Comparison of ENCODE assay signal across 8 mouse cellular contexts in the genomic region with DNA sequence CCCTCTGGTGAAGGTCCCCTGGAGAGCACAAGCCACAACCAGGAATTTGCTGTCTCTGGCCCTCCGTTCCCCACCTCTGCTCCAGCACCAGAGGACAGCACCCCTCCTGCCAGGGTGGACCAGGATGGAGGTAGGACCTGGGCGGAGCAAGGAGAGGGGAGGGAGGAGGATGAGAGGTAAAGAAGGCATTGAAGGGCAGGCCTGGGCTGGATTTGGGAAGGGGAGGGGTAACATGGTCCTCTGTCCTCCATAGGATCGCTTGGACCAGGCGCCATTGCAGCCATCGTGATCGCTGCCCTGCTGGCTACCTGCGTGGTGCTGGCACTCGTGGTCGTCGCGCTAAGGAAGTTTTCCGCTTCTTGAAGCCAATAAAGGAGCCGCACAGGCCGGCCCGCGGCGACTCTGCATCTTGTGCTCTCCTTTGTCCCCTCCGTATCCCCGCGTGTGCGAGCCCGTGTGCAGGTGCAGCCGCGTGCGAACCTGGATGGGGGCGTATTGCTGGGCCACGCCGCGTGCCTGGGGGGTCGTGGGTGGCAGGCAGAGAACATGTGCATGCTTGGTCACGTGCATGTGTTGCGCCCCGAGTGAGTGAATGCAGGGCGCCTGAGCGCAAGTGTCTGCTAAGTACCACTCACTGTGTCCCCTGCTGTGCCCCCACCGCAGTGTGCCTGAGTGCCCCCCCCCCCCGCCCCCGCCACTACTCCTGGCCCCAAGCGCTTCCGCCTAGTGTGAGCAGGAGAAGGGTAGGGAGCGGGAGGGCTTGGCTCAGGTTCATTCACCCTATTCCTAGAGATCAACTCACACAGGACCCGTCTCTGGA. TPM values are rescaled to one million over a fixed set of nuclear protein-coding genes. Genes with fewer than 3 reads are reported as not detected.
A peak's percentile ranks its signal among the peaks of the same experiment; 100 is the strongest.
DNase-seq lines count a peak whose midpoint lies in the region; ATAC-seq lines count a peak whose summit lies in the region.

No protein-coding gene starts in this region.

- peak overlapping the region; percentile 68 for H3K9ac ChIP-seq in heart, embryonic 13.5 days
- peak overlapping the region; percentile 59 for H3K9ac ChIP-seq in limb, embryonic 13.5 days
- H3K9ac ChIP-seq in stomach, embryonic 15.5 days, result no peak overlapping the region

- H3K27me3 ChIP-seq in heart, embryonic 13.5 days (replicated peaks), result peaks cover 64% of the 10 kb centered on the region
- H3K27me3 ChIP-seq in hindbrain, embryonic 10.5 days (ENCODE audit: insufficient read depth, poor library complexity, severe bottlenecking), result peaks cover 45% of the 10 kb centered on the region
- peaks cover 45% of the 10 kb centered on the region for H3K27me3 ChIP-seq in limb, embryonic 13.5 days
- H3K27me3 ChIP-seq in stomach, embryonic 15.5 days (replicated peaks), result peaks cover 29% of the 10 kb centered on the region

- peaks cover 8% of the 10 kb centered on the region for H3K4me1 ChIP-seq in heart, embryonic 13.5 days
- peaks cover 13% of the 10 kb centered on the region for H3K4me1 ChIP-seq in hindbrain, embryonic 10.5 days (replicated peaks)
- peaks cover 13% of the 10 kb centered on the region for H3K4me1 ChIP-seq in limb, embryonic 13.5 days
- no peaks in the 10 kb centered on the region for H3K4me1 ChIP-seq in stomach, embryonic 15.5 days

- H3K9me3 ChIP-seq in heart, embryonic 13.5 days, result no peaks in the 10 kb centered on the region
- H3K9me3 ChIP-seq in hindbrain, embryonic 10.5 days, result no peaks in the 10 kb centered on the region
- no peaks in the 10 kb centered on the region for H3K9me3 ChIP-seq in limb, embryonic 13.5 days
- no peaks in the 10 kb centered on the region for H3K9me3 ChIP-seq in stomach, embryonic 15.5 days

- no peak for ATAC-seq in heart, embryonic 13.5 days (ENCODE audit: extremely low read depth, insufficient number of reproducible peaks, low FRiP score, low TSS enrichment)
- ATAC-seq in limb, embryonic 13.5 days (ENCODE audit: low FRiP score, low read depth), result peak; percentile 20; the same call in 1 of the 2 replicates
- peak; percentile 54; the same call in 1 of the 2 replicates for ATAC-seq in stomach, embryonic 15.5 days (ENCODE audit: insufficient read depth, low FRiP score, low read depth)

- no peak overlapping the region for H3K27ac ChIP-seq in heart, embryonic 13.5 days (replicated peaks)
- H3K27ac ChIP-seq in hindbrain, embryonic 10.5 days, result peak overlapping the region; percentile 79
- H3K27ac ChIP-seq in limb, embryonic 13.5 days, result no peak overlapping the region
- no peak overlapping the region for H3K27ac ChIP-seq in stomach, embryonic 15.5 days

- peak overlapping the region; percentile 47 for H3K4me3 ChIP-seq in heart, embryonic 13.5 days
- peak overlapping the region; percentile 56 for H3K4me3 ChIP-seq in hindbrain, embryonic 10.5 days
- peak overlapping the region; percentile 40 for H3K4me3 ChIP-seq in limb, embryonic 13.5 days
- peak overlapping the region; percentile 26 for H3K4me3 ChIP-seq in stomach, embryonic 15.5 days (replicated peaks)

- H3K36me3 ChIP-seq in heart, embryonic 13.5 days, result no peaks in the 10 kb centered on the region
- no peaks in the 10 kb centered on the region for H3K36me3 ChIP-seq in hindbrain, embryonic 10.5 days
- no peaks in the 10 kb centered on the region for H3K36me3 ChIP-seq in limb, embryonic 13.5 days
- no peaks in the 10 kb centered on the region for H3K36me3 ChIP-seq in stomach, embryonic 15.5 days

- WGBS in heart, embryonic 13.5 days, result 4% methylated on average over 41 of the region's 42 CpGs
- WGBS in hindbrain, embryonic 10.5 days, result 2% methylated on average over 42 of the region's 42 CpGs
- WGBS in limb, embryonic 13.5 days, result 2% methylated on average over 42 of the region's 42 CpGs
- WGBS in stomach, embryonic 15.5 days, result 4% methylated on average over 41 of the region's 42 CpGs

- H3K4me2 ChIP-seq in heart, embryonic 13.5 days, result peak overlapping the region; percentile 74
- peak overlapping the region; percentile 73 for H3K4me2 ChIP-seq in limb, embryonic 13.5 days (replicated peaks)
- H3K4me2 ChIP-seq in stomach, embryonic 15.5 days, result peak overlapping the region; percentile 51

- no peak for DNase-seq in heart, adult 9 months (ENCODE audit: low spot score in 2 of 2)
- DNase-seq in ZHBTc4 (ENCODE audit: low read depth, low spot score), result peak; percentile 34
- peak; percentile 17 for DNase-seq in hindbrain, embryonic 10.5 days (ENCODE audit: low spot score)
- DNase-seq in thymus, postnatal 0 days (ENCODE audit: low spot score), result no peak
- no peak for DNase-seq in urinary bladder, postnatal 10 days (ENCODE audit: low spot score)

RNA-seq across cellular contexts. Expression of gene Snorc, which starts 5.2 kb away (rescaled TPM):
- polyA plus RNA-seq in heart, embryonic 13.5 days (2015; fragmentation: Nextera tagmentation; extraction: Ambion mirVana), result not detected in 2 replicates
- not detected in 2 replicates for polyA plus RNA-seq in hindbrain, embryonic 10.5 days (2016; fragmentation: Nextera tagmentation; extraction: Ambion mirVana)
- 21.9 and 32.2 TPM in 2 replicates for polyA plus RNA-seq in limb, embryonic 13.5 days (2015; fragmentation: Nextera tagmentation; extraction: Ambion mirVana)
- 0.28 TPM in 1 of 2 replicates, not detected in the other for polyA plus RNA-seq in stomach, embryonic 15.5 days (2015; fragmentation: Nextera tagmentation; extraction: Ambion mirVana)
- polyA plus RNA-seq in thymus, postnatal 0 days (2015; fragmentation: Nextera tagmentation; extraction: Ambion mirVana), result 0.33 TPM in 1 of 2 replicates, not detected in the other

RNA-seq across cellular contexts. Expression of gene Neu2, which starts 34.4 kb away (rescaled TPM):
- polyA plus RNA-seq in heart, embryonic 13.5 days (2015; fragmentation: Nextera tagmentation; extraction: Ambion mirVana), result 0.09 TPM in 1 of 2 replicates, not detected in the other
- polyA plus RNA-seq in hindbrain, embryonic 10.5 days (2016; fragmentation: Nextera tagmentation; extraction: Ambion mirVana), result not detected in 2 replicates
- not detected in 2 replicates for polyA plus RNA-seq in limb, embryonic 13.5 days (2015; fragmentation: Nextera tagmentation; extraction: Ambion mirVana)
- 2.7 and 4.2 TPM in 2 replicates for polyA plus RNA-seq in stomach, embryonic 15.5 days (2015; fragmentation: Nextera tagmentation; extraction: Ambion mirVana)
- polyA plus RNA-seq in thymus, postnatal 0 days (2015; fragmentation: Nextera tagmentation; extraction: Ambion mirVana), result 6.2 and 8.1 TPM in 2 replicates

Comparison
In these comparisons a context has a peak if more than half of its experiments do, and no peak if none do; other contexts are left out.
1. DNase-seq: peak in ZHBTc4 (single experiment) and hindbrain, embryonic 10.5 days (single experiment); none in heart, adult 9 months (0 of 2), thymus, postnatal 0 days (single experiment) and urinary bladder, postnatal 10 days (single experiment).
2. RNA of gene Snorc, which starts 5.2 kb away (polyA plus RNA-seq): 21.9 to 32.2 TPM in limb, embryonic 13.5 days; 0.33 TPM in thymus, postnatal 0 days, 0.28 TPM in stomach, embryonic 15.5 days, not detected in heart, embryonic 13.5 days and not detected in hindbrain, embryonic 10.5 days; every median in the first group is over 10 times any median in the second.
3. Peak in every context shown above with its lines, with median percentiles within 50 percentile points of each other: H3K4me2 ChIP-seq and H3K4me3 ChIP-seq.